ENCODE assay signal across 26 mouse cellular contexts in genomic region chrX:163063936-163064335, GRCm38 (mm10).
DNase-seq lines count a peak whose midpoint lies in the region; ATAC-seq lines count a peak whose summit lies in the region.
"Had no signal": no experiment of that assay in that cellular context is flagged by ENCODE, and none has a peak within 500 bp of the region (broad histone marks: within the 10 kb centered on the region; RNA-seq: fewer than 3 reads in every experiment).

No protein-coding gene starts in this region.

- intact Hi-C loops in heart, postnatal 10 days (cut with DNase I) = no loop called here

- H3K4me2 ChIP-seq in liver, embryonic 11.5 days = no peak overlapping the region
- H3K4me2 ChIP-seq: embryonic facial prominence, embryonic 13.5 days; forebrain, embryonic 12.5 days; forebrain, embryonic 15.5 days; heart, embryonic 13.5 days; hindbrain, embryonic 12.5 days; intestine, embryonic 15.5 days had no signal

- no peaks in the 10 kb centered on the region for H3K9me3 ChIP-seq in liver, embryonic 11.5 days (ENCODE audit: control insufficient read depth, low read length)
- H3K9me3 ChIP-seq: embryonic facial prominence, embryonic 13.5 days; forebrain, embryonic 12.5 days; forebrain, embryonic 15.5 days; heart, embryonic 10.5 days; hindbrain, embryonic 12.5 days; intestine, embryonic 15.5 days had no signal

- WGBS in liver, embryonic 11.5 days = 91% methylated on average over 1 of the region's 1 CpGs

- H3K4me3 ChIP-seq in liver, embryonic 11.5 days (ENCODE audit: low read depth, low read length) = no peak overlapping the region
- H3K4me3 ChIP-seq: embryonic facial prominence, embryonic 13.5 days; forebrain, embryonic 12.5 days; forebrain, embryonic 15.5 days; heart, embryonic 10.5 days; heart, embryonic 13.5 days; hindbrain, embryonic 12.5 days; intestine, embryonic 15.5 days had no signal

- no peak overlapping the region for H3K9ac ChIP-seq in liver, embryonic 11.5 days (ENCODE audit: low read depth, low read length)
- H3K9ac ChIP-seq: embryonic facial prominence, embryonic 13.5 days; forebrain, embryonic 12.5 days; forebrain, embryonic 15.5 days; heart, embryonic 13.5 days; hindbrain, embryonic 12.5 days; intestine, embryonic 15.5 days had no signal

- no peak for ATAC-seq in liver, embryonic 11.5 days (replicated peaks; ENCODE audit: low FRiP score)
- ATAC-seq: CD4-positive, CD25-positive, alpha-beta regulatory T cell, adult 4 months; forebrain, embryonic 15.5 days; hindbrain, embryonic 16.5 days; intestine, embryonic 15.5 days; Patski had no signal

- peak; percentile 0 to 7 for DNase-seq in heart, postnatal 10 days
- no peak for DNase-seq in heart, adult 8-10 months (ENCODE audit: low spot score)
- peak; percentile 2 for DNase-seq in adipocyte (ENCODE audit: low spot score)
- peak; percentile 12 for DNase-seq in fibroblast of lung, adult 2 months (ENCODE audit: low read depth)
- no peak for DNase-seq in liver, embryonic 11.5 days (ENCODE audit: low spot score)
- no peak for DNase-seq in kidney, postnatal 10 days
- DNase-seq: adrenal gland, adult 8-10 months; adrenal gland, postnatal 25 days; cerebellum, adult 11 months; cerebellum, adult 2 months; cerebellum, adult 9-11 months; cerebellum, postnatal 25 days; gastrocnemius, postnatal 25 days; heart, adult 18-20 months; kidney, adult 11 months; kidney, adult 8-10 months had no signal

- no peaks in the 10 kb centered on the region for H3K36me3 ChIP-seq in liver, embryonic 11.5 days (ENCODE audit: control insufficient read depth, insufficient read depth, low read length)
- H3K36me3 ChIP-seq: embryonic facial prominence, embryonic 13.5 days; forebrain, embryonic 12.5 days; forebrain, embryonic 15.5 days; heart, embryonic 10.5 days; heart, embryonic 13.5 days; hindbrain, embryonic 12.5 days; intestine, embryonic 15.5 days had no signal

- H3K27me3 ChIP-seq in liver, embryonic 11.5 days (replicated peaks; ENCODE audit: control insufficient read depth, insufficient read depth, low read length) = no peaks in the 10 kb centered on the region
- H3K27me3 ChIP-seq: forebrain, embryonic 15.5 days; heart, embryonic 13.5 days; intestine, embryonic 15.5 days; Patski had no signal

- H3K27ac ChIP-seq in liver, embryonic 11.5 days (ENCODE audit: low read depth, low read length) = no peak overlapping the region
- H3K27ac ChIP-seq: embryonic facial prominence, embryonic 13.5 days; forebrain, embryonic 12.5 days; forebrain, embryonic 15.5 days; heart, embryonic 10.5 days; heart, embryonic 13.5 days; hindbrain, embryonic 12.5 days; intestine, embryonic 15.5 days had no signal

- H3K4me1 ChIP-seq in liver, embryonic 11.5 days (replicated peaks; ENCODE audit: control insufficient read depth, insufficient read depth, low read length) = no peaks in the 10 kb centered on the region
- H3K4me1 ChIP-seq: embryonic facial prominence, embryonic 13.5 days; forebrain, embryonic 12.5 days; forebrain, embryonic 15.5 days; heart, embryonic 10.5 days; heart, embryonic 13.5 days; hindbrain, embryonic 12.5 days; intestine, embryonic 15.5 days had no signal

Comparison
In these comparisons a context has a peak if more than half of its experiments do, and no peak if none do; other contexts are left out.
1. DNase-seq: peak in heart, postnatal 10 days (2 of 2), adipocyte (single experiment) and fibroblast of lung, adult 2 months (single experiment); none in heart, adult 8-10 months (single experiment), liver, embryonic 11.5 days (single experiment) and kidney, postnatal 10 days (single experiment).